Mouse (Mus musculus) heart, embryonic 15.5 days (tissue): ENCODE results near the gene Ccdc39. TPM values are rescaled to one million over a fixed set of nuclear protein-coding genes. Genes with fewer than 3 reads are reported as not detected.

Experiments used
- polyA plus RNA-seq: library from polyadenylated mRNA; unstranded; fragments of >200 nt; fragmentation: Nextera tagmentation; extraction: Ambion mirVana; gene quantifications from 2 replicates; pipeline ENCODE4 v1.2.1, GENCODE M21; 2015

The Ccdc39 gene
- polyA plus RNA-seq, 1 experiment from 2014 or later = 1.3 TPM

Other genes with a start within 250 kb of the Ccdc39 start
- 46.4 and 46.8 TPM in 2 replicates for gene Ttc14, start 44.5 kb downstream of the Ccdc39 start, polyA plus RNA-seq
- 64.5 and 67.8 TPM in 2 replicates for gene Fxr1, start 175.6 kb upstream of the Ccdc39 start, polyA plus RNA-seq
- 106 and 123 TPM in 2 replicates for gene Dnajc19, start 237.0 kb upstream of the Ccdc39 start, polyA plus RNA-seq